Mouse (Mus musculus): ENCODE results near the gene Slirp. TPM values are rescaled to one million over a fixed set of nuclear protein-coding genes. Genes with fewer than 3 reads are reported as not detected.

The Slirp gene
- 66.9 and 70.3 TPM in 2 replicates for polyA plus RNA-seq (2012; rRNA removed)

GRCm38 (mm10) chr12:87443700-87444122 lies at the start of gene Slirp, which contains the start of gene Alkbh1:
Gene Slirp (plus strand): TSS chr12:87443896.
Gene Alkbh1 (minus strand): TSS chr12:87444017.
- Histone ChIP-seq H3K4me1 (ENCODE audit: control insufficient read depth, insufficient read depth, low read length) (peaks cover 1% of the 10 kb centered on the region; the same call in 1 of the 2 replicates), H3K27ac (ENCODE audit: insufficient read depth, low read length) (no peak within 1 kb of the TSS), H3K4me3 (ENCODE audit: insufficient read depth, low read length) (peak within 1 kb of the TSS; percentile 91)
- TF ChIP-seq CTCF (IDR thresholded peaks at IDR 0.05; ENCODE audit: extremely low read depth, insufficient read depth, low read length), result no peak
- TF ChIP-seq POLR2A (IDR thresholded peaks at IDR 0.05; ENCODE audit: extremely low read depth, insufficient read depth, low read length), result peak; percentile 81

- Histone ChIP-seq H3K4me1 (ENCODE audit: control insufficient read depth, insufficient read depth, low read length) (no peaks in the 10 kb centered on the region), H3K27ac (ENCODE audit: insufficient read depth, low read length) (no peak overlapping the region), H3K4me3 (ENCODE audit: insufficient read depth, low read length) (no peak overlapping the region)
- no peak for TF ChIP-seq POLR2A (IDR thresholded peaks at IDR 0.05; ENCODE audit: extremely low read depth, insufficient read depth, low read length)
- no peak for TF ChIP-seq CTCF (IDR thresholded peaks at IDR 0.05; ENCODE audit: extremely low read depth, insufficient read depth, low read length)
Observed at GRCm38 (mm10) chr12:87394316-87394715, 49.4 kb upstream of the Slirp start.

- Histone ChIP-seq H3K27ac (ENCODE audit: insufficient read depth, low read length) (no peak overlapping the region), H3K4me3 (ENCODE audit: insufficient read depth, low read length) (no peak overlapping the region), H3K4me1 (ENCODE audit: control insufficient read depth, insufficient read depth, low read length) (no peaks in the 10 kb centered on the region)
- TF ChIP-seq POLR2A (IDR thresholded peaks at IDR 0.05; ENCODE audit: extremely low read depth, insufficient read depth, low read length), result no peak
- no peak for TF ChIP-seq CTCF (IDR thresholded peaks at IDR 0.05; ENCODE audit: extremely low read depth, insufficient read depth, low read length)
Observed at GRCm38 (mm10) chr12:87397126-87397525, 46.6 kb upstream of the Slirp start.

DNA sequence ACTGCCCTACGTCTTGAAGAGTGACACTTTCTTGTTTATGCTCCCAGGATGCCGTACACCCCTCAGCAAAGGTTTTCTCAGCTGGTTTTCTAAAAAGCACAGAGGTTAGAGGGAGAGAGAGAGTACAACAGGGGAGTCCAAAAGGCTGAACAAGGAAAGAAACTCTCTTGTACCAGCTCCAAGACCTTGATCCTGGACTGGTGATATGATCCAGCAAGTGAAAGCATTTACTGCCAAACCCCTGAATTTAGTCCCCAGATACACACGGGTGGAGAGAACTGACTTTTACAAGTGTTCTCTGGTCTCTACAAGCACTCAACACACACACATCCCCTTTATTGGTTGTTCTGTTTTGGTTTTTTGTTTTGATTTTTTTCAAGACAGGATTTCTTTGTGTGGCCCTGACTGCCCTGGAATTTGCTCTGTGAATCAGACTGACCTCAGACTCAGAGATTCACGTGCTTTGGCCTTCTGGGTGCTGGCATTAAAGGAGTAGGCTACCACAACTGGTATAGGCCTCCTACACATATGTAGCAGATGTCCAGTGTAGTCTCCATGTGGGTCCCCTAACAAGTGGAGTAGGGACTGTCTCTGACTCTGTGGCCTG lies 45.8 kb upstream of the Slirp start:
- H3K4me1 ChIP-seq (ENCODE audit: control insufficient read depth, insufficient read depth, low read length), result no peaks in the 10 kb centered on the region
- no peak overlapping the region for H3K27ac ChIP-seq (ENCODE audit: insufficient read depth, low read length)
- H3K4me3 ChIP-seq (ENCODE audit: insufficient read depth, low read length), result no peak overlapping the region
- TF ChIP-seq CTCF (IDR thresholded peaks at IDR 0.05; ENCODE audit: extremely low read depth, insufficient read depth, low read length) (no peak), POLR2A (IDR thresholded peaks at IDR 0.05; ENCODE audit: extremely low read depth, insufficient read depth, low read length) (no peak)

- TF ChIP-seq POLR2A (IDR thresholded peaks at IDR 0.05; ENCODE audit: extremely low read depth, insufficient read depth, low read length) (no peak), CTCF (IDR thresholded peaks at IDR 0.05; ENCODE audit: extremely low read depth, insufficient read depth, low read length) (no peak)
- no peak overlapping the region for H3K27ac ChIP-seq (ENCODE audit: insufficient read depth, low read length)
- H3K4me1 ChIP-seq (ENCODE audit: control insufficient read depth, insufficient read depth, low read length), result no peaks in the 10 kb centered on the region
- no peak overlapping the region for H3K4me3 ChIP-seq (ENCODE audit: insufficient read depth, low read length)
Observed at GRCm38 (mm10) chr12:87399119-87399819, 44.4 kb upstream of the Slirp start.

GRCm38 (mm10) chr12:87401883-87402282 lies 41.8 kb upstream of the Slirp start:
- no peak for TF ChIP-seq POLR2A (IDR thresholded peaks at IDR 0.05; ENCODE audit: extremely low read depth, insufficient read depth, low read length)
- no peak for TF ChIP-seq CTCF (IDR thresholded peaks at IDR 0.05; ENCODE audit: extremely low read depth, insufficient read depth, low read length)

DNA sequence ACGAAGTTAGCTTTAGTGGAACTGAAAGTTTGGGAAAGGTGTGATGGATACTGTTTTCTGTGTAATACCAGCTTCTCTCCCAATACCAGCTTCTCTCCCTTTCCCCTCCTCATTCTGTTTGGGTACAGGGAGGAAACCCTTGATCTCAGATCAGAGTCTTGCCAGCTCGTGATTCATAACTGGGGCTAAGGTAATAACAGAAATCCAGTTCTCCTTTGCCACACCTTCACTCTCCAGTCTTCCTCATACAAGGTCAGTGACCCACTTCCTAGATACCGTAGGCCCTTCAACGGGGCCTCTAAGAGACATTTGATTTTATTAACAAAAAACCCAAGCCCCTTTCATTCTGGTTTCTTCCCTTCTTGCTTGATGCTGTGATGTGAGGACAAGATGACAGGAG lies 38.5 kb upstream of the Slirp start:
- Histone ChIP-seq H3K4me1 (ENCODE audit: control insufficient read depth, insufficient read depth, low read length) (0 out of 2 replicates have a peak, but pooled peaks cover 1% of the 10 kb centered on the region), H3K4me3 (ENCODE audit: insufficient read depth, low read length) (no peak overlapping the region), H3K27ac (ENCODE audit: insufficient read depth, low read length) (no peak overlapping the region)
- no peak for TF ChIP-seq CTCF (IDR thresholded peaks at IDR 0.05; ENCODE audit: extremely low read depth, insufficient read depth, low read length)
- no peak for TF ChIP-seq POLR2A (IDR thresholded peaks at IDR 0.05; ENCODE audit: extremely low read depth, insufficient read depth, low read length)

More at GRCm38 (mm10) chr12:87401883-87402282, 41.8 kb upstream of the Slirp start:
- H3K4me3 ChIP-seq (ENCODE audit: insufficient read depth, low read length), result no peak overlapping the region
- no peaks in the 10 kb centered on the region for H3K4me1 ChIP-seq (ENCODE audit: control insufficient read depth, insufficient read depth, low read length)
- H3K27ac ChIP-seq (ENCODE audit: insufficient read depth, low read length), result no peak overlapping the region

DNA sequence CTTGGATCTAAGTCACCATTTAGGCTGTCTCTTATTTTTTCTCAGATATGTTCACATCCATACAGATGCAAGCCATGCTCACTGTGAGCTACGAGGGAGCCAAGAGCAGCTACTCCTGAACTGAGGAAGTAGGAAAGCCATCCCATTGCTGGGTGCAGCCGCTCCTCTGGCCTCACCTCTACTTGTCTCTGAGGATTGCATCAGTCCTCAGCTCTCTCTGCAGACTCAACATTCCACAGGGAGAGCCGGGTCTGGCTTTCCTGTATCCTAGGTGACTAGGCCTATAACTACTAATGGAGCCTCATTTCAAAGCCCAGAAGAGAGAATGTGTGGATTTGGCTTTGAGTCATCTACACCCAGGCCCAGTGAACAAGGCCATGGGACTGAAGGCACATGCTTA lies 38.0 kb upstream of the Slirp start:
- TF ChIP-seq CTCF (IDR thresholded peaks at IDR 0.05; ENCODE audit: extremely low read depth, insufficient read depth, low read length), result no peak
- TF ChIP-seq POLR2A (IDR thresholded peaks at IDR 0.05; ENCODE audit: extremely low read depth, insufficient read depth, low read length), result no peak
- H3K4me3 ChIP-seq (ENCODE audit: insufficient read depth, low read length), result no peak overlapping the region
- H3K27ac ChIP-seq (ENCODE audit: insufficient read depth, low read length), result no peak overlapping the region
- H3K4me1 ChIP-seq (ENCODE audit: control insufficient read depth, insufficient read depth, low read length), result 0 out of 2 replicates have a peak, but pooled peaks cover 1% of the 10 kb centered on the region

- Histone ChIP-seq H3K4me3 (ENCODE audit: insufficient read depth, low read length) (no peak overlapping the region), H3K4me1 (ENCODE audit: control insufficient read depth, insufficient read depth, low read length) (0 out of 2 replicates have a peak, but pooled peaks cover 1% of the 10 kb centered on the region), H3K27ac (ENCODE audit: insufficient read depth, low read length) (no peak overlapping the region)
- TF ChIP-seq CTCF (IDR thresholded peaks at IDR 0.05; ENCODE audit: extremely low read depth, insufficient read depth, low read length) (no peak), POLR2A (IDR thresholded peaks at IDR 0.05; ENCODE audit: extremely low read depth, insufficient read depth, low read length) (no peak)
Observed at GRCm38 (mm10) chr12:87407869-87408605, 35.7 kb upstream of the Slirp start.

Measured in cortical plate, adult 2 months (tissue).